Mouse (Mus musculus): ENCODE data around the gene Ankzf1. TPM values are rescaled to one million over a fixed set of nuclear protein-coding genes. Genes with fewer than 3 reads are reported as not detected.
"Not testable (repeated sequence)": the region's sequence is repeated elsewhere in the genome, so short reads cannot be mapped to it uniquely, and the experiment has no call there.

Ankzf1 gene
- polyA plus RNA-seq, 1 experiment, result 17.4 TPM

DNA sequence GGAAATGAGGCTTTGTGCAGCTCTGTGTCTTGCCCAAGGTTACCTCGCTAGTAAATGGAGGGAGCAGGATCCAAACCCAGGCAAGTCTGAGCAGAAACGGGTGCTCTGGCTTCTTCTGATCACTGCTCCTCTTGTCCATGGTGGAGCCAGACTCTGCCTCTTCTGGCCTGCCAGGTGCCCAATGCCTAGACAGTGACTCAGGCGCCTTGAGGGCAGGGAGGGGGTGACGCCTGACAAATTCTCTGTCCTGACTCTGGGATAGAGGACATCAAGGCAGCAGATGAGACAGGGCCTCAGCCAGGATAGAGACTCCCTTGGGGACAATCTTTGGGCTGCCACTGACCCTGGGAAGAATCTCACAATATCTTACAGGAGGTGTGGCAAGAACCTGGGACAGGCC is 39.3 kb downstream of the Ankzf1 start:
- Histone ChIP-seq H3K27me3 (ENCODE audit: control insufficient read depth, insufficient read depth, low read length, poor library complexity, severe bottlenecking) (no peaks in the 10 kb centered on the region), H3K9ac (ENCODE audit: low read depth, poor library complexity, severe bottlenecking) (no peak overlapping the region), H3K36me3 (ENCODE audit: control insufficient read depth, insufficient read depth, low read length, poor library complexity, severe bottlenecking) (no peaks in the 10 kb centered on the region), H3K4me1 (ENCODE audit: control insufficient read depth, insufficient read depth, low read length) (peaks cover 10% of the 10 kb centered on the region), H3K4me3 (ENCODE audit: low read depth, low read length) (no peak overlapping the region), H3K9me3 (replicated peaks; ENCODE audit: control insufficient read depth, insufficient read depth, low read length, poor library complexity, severe bottlenecking) (no peaks in the 10 kb centered on the region), H3K27ac (ENCODE audit: insufficient read depth, low read length) (no peak overlapping the region)
- TF ChIP-seq EP300 (IDR thresholded peaks at IDR 0.05; ENCODE audit: insufficient read depth, low read depth, low read length), result no peak
- no peak for TF ChIP-seq POLR2A (IDR thresholded peaks at IDR 0.05; ENCODE audit: insufficient read depth, low read length)

DNA sequence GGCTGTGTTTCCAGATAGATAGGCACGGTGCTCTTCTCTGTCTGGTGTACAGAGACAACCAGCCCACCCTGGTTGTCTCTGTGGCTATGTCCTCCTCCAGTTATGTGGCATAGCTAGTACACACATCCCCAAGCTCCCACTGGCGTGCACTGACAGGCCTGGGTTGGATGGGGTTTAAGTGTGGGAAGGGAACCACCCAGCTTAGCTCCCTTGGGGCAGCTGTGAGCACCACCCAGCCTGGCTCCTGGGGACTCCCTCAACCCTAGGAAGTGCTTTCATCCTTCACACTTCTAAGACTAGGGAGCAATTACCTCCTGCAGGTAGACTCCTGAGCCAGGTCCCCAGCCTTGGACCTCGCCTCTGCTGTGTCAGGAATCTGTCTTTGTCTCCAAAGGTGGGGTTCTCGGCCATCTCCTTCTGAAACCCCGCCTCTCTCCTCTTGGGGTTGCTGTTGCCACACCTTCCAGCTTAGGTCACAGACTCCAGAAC is 39.8 kb downstream of the Ankzf1 start, which contains the start of gene A630095N17Rik:
Gene A630095N17Rik, minus strand, starts transcription at position 439 of the 489 bp plus-strand sequence.
- no peaks in the 10 kb centered on the region for H3K27me3 ChIP-seq (ENCODE audit: control insufficient read depth, insufficient read depth, low read length, poor library complexity, severe bottlenecking)
- H3K36me3 ChIP-seq (ENCODE audit: control insufficient read depth, insufficient read depth, low read length, poor library complexity, severe bottlenecking), result no peaks in the 10 kb centered on the region
- H3K27ac ChIP-seq (ENCODE audit: insufficient read depth, low read length), result no peak within 1 kb of the TSS
- H3K4me3 ChIP-seq (ENCODE audit: low read depth, low read length), result no peak within 1 kb of the TSS
- TF ChIP-seq EP300 (IDR thresholded peaks at IDR 0.05; ENCODE audit: insufficient read depth, low read depth, low read length), result no peak
- no peak for TF ChIP-seq POLR2A (IDR thresholded peaks at IDR 0.05; ENCODE audit: insufficient read depth, low read length)
- TF ChIP-seq CTCF (IDR thresholded peaks at IDR 0.05; ENCODE audit: low read depth, low read length), result no peak
- peaks cover 10% of the 10 kb centered on the region for H3K4me1 ChIP-seq (ENCODE audit: control insufficient read depth, insufficient read depth, low read length)
- no peak within 1 kb of the TSS for H3K9ac ChIP-seq (ENCODE audit: low read depth, poor library complexity, severe bottlenecking)
- no peaks in the 10 kb centered on the region for H3K9me3 ChIP-seq (replicated peaks; ENCODE audit: control insufficient read depth, insufficient read depth, low read length, poor library complexity, severe bottlenecking)

DNA sequence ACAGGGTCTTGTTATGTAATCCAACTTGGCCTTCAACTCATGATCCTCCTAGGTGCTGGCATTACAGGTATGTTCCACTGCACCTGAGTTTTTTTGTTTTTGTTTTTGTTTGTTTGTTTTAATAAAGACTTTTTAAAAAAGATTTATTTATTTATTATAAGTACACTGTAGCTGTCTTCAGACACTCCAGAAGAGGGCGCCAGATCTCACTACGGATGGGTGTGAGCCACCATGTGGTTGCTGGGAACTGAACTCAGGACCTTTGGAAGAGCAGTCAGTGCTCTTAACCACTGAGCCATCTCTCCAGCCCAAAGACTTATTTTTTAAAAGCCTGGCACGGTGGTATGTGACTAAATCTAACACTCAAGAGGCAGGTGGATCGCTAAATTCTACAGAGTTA is 40.5 kb downstream of the Ankzf1 start:
- H3K4me3 ChIP-seq (ENCODE audit: low read depth, low read length); H3K4me1 ChIP-seq (ENCODE audit: control insufficient read depth, insufficient read depth, low read length); H3K9me3 ChIP-seq (replicated peaks; ENCODE audit: control insufficient read depth, insufficient read depth, low read length, poor library complexity, severe bottlenecking); H3K27me3 ChIP-seq (ENCODE audit: control insufficient read depth, insufficient read depth, low read length, poor library complexity, severe bottlenecking); H3K27ac ChIP-seq (ENCODE audit: insufficient read depth, low read length); H3K9ac ChIP-seq (ENCODE audit: low read depth, poor library complexity, severe bottlenecking); H3K36me3 ChIP-seq (ENCODE audit: control insufficient read depth, insufficient read depth, low read length, poor library complexity, severe bottlenecking): not testable (repeated sequence)
- TF ChIP-seq CTCF (IDR thresholded peaks at IDR 0.05; ENCODE audit: low read depth, low read length), result peak; percentile 15

DNA sequence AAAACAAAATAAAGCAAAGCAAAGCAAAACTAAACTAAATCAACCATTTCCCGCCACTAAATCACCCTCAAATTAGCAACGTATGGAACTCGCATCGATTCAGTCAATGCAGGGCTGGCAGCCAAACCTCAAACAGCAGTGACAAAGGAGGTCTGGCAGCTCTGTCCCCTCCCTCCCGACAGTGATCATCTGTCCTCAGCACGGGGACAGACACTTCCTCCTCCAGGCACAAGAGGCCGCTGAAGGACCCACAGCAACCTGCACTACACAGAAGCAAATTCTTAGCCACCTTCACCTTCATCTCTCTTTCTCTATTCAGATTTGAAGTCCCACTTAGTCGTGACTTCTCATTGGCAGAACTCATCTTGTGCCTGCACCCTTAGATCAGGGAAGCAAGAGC is 42.7 kb downstream of the Ankzf1 start:
- no peaks in the 10 kb centered on the region for H3K27me3 ChIP-seq (ENCODE audit: control insufficient read depth, insufficient read depth, low read length, poor library complexity, severe bottlenecking)
- H3K36me3 ChIP-seq (ENCODE audit: control insufficient read depth, insufficient read depth, low read length, poor library complexity, severe bottlenecking), result no peaks in the 10 kb centered on the region
- H3K4me1 ChIP-seq (ENCODE audit: control insufficient read depth, insufficient read depth, low read length), result peaks cover 4% of the 10 kb centered on the region
- no peak overlapping the region for H3K4me3 ChIP-seq (ENCODE audit: low read depth, low read length)
- no peak overlapping the region for H3K27ac ChIP-seq (ENCODE audit: insufficient read depth, low read length)
- peak; percentile 74 for TF ChIP-seq CTCF (IDR thresholded peaks at IDR 0.05; ENCODE audit: low read depth, low read length)
- no peak for TF ChIP-seq POLR2A (IDR thresholded peaks at IDR 0.05; ENCODE audit: insufficient read depth, low read length)
- H3K9me3 ChIP-seq (replicated peaks; ENCODE audit: control insufficient read depth, insufficient read depth, low read length, poor library complexity, severe bottlenecking), result no peaks in the 10 kb centered on the region
- no peak overlapping the region for H3K9ac ChIP-seq (ENCODE audit: low read depth, poor library complexity, severe bottlenecking)

DNA sequence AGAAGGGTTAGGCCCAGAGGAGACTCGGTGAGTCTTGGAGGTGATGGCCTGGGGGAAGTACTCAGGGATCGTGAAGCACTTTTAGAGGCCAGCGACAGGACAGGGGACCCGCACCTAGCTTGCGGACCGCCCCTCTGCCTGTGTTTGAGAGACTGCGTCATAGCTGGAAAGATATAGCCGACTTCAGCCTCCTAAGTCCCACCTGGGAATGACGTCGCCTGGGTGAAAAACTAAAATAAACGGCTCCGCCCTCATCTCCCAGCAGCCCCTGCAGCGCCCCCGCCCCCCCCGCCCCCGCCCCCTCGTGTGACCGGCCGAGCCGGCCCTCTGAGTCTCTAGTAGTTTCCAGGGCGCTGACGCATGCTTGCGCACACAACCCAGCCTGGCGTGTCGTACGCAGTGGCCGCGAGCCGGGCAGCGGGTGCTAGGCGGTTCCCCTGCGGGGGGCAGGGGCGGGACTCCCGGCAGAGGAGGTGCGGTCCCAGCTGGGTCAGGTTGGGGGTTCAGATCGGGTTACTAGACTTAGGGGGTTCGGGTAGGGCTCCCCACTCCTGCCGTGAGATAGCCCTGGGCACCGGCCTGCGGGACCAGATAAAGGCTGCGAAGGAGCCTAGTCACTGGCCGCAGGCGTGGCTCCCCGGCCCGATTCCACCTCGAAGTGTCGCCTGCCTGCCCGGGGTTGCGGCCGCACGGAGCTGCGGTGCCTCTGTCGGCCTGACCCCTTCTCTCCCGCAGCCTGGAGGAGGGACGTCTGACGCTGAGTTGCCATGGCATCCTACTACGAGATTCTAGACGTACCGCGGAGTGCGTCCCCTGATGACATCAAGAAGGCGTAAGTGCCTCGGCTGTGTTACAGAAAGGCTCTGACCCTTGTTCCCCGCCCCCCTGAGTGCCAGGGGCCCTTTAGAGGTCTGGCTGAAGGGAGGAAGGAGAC is 44.4 kb downstream of the Ankzf1 start, which contains the start of gene Dnajb2:
Gene Dnajb2, plus strand, starts transcription at position 290 of the 934 bp plus-strand sequence.
- Histone ChIP-seq H3K9ac (ENCODE audit: low read depth, poor library complexity, severe bottlenecking) (peak within 1 kb of the TSS; percentile 76), H3K9me3 (replicated peaks; ENCODE audit: control insufficient read depth, insufficient read depth, low read length, poor library complexity, severe bottlenecking) (no peaks in the 10 kb centered on the region), H3K36me3 (ENCODE audit: control insufficient read depth, insufficient read depth, low read length, poor library complexity, severe bottlenecking) (no peaks in the 10 kb centered on the region), H3K27ac (ENCODE audit: insufficient read depth, low read length) (no peak within 1 kb of the TSS; the same call in 1 of the 2 replicates), H3K4me1 (ENCODE audit: control insufficient read depth, insufficient read depth, low read length) (peaks cover 4% of the 10 kb centered on the region), H3K4me3 (ENCODE audit: low read depth, low read length) (peak within 1 kb of the TSS; percentile 74), H3K27me3 (ENCODE audit: control insufficient read depth, insufficient read depth, low read length, poor library complexity, severe bottlenecking) (no peaks in the 10 kb centered on the region)
- TF ChIP-seq CTCF (IDR thresholded peaks at IDR 0.05; ENCODE audit: low read depth, low read length) (no peak), POLR2A (IDR thresholded peaks at IDR 0.05; ENCODE audit: insufficient read depth, low read length) (peak; percentile 90), EP300 (IDR thresholded peaks at IDR 0.05; ENCODE audit: insufficient read depth, low read depth, low read length) (peak; percentile 23; the same call in 1 of the 2 replicates)

DNA sequence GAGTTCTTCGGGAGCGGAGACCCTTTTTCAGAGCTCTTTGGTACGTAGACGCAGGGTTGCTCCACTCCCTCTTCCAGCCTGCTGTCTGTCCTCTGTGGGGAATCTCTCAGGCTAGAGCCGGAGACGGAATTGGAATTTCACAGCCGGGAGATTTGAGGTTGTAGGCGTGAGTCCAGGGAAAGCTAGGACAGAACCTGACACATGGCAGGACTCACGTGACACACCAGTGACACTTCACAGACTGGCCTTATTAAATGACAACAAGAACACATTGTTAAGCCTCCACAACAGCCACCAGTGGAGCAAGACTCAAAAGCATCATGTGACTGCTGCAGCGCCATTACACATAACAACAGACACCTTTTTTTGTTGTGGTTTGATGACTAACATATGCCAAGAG is 47.6 kb downstream of the Ankzf1 start:
- H3K27ac ChIP-seq (ENCODE audit: insufficient read depth, low read length), result no peak overlapping the region
- H3K9me3 ChIP-seq (replicated peaks; ENCODE audit: control insufficient read depth, insufficient read depth, low read length, poor library complexity, severe bottlenecking), result no peaks in the 10 kb centered on the region
- no peak overlapping the region for H3K9ac ChIP-seq (ENCODE audit: low read depth, poor library complexity, severe bottlenecking)
- TF ChIP-seq CTCF (IDR thresholded peaks at IDR 0.05; ENCODE audit: low read depth, low read length) (no peak), POLR2A (IDR thresholded peaks at IDR 0.05; ENCODE audit: insufficient read depth, low read length) (no peak), EP300 (IDR thresholded peaks at IDR 0.05; ENCODE audit: insufficient read depth, low read depth, low read length) (no peak)
- no peaks in the 10 kb centered on the region for H3K36me3 ChIP-seq (ENCODE audit: control insufficient read depth, insufficient read depth, low read length, poor library complexity, severe bottlenecking)
- peaks cover under 1% of the 10 kb centered on the region for H3K4me1 ChIP-seq (ENCODE audit: control insufficient read depth, insufficient read depth, low read length)
- H3K27me3 ChIP-seq (ENCODE audit: control insufficient read depth, insufficient read depth, low read length, poor library complexity, severe bottlenecking), result no peaks in the 10 kb centered on the region
- no peak overlapping the region for H3K4me3 ChIP-seq (ENCODE audit: low read depth, low read length)
